Mouse (Mus musculus): ENCODE results near the gene Ube2l3. TPM values are rescaled to one million over a fixed set of nuclear protein-coding genes. Genes with fewer than 3 reads are reported as not detected.

Ube2l3 gene
- polyA plus RNA-seq, 1 experiment from 2014 or later: 349 TPM

DNA sequence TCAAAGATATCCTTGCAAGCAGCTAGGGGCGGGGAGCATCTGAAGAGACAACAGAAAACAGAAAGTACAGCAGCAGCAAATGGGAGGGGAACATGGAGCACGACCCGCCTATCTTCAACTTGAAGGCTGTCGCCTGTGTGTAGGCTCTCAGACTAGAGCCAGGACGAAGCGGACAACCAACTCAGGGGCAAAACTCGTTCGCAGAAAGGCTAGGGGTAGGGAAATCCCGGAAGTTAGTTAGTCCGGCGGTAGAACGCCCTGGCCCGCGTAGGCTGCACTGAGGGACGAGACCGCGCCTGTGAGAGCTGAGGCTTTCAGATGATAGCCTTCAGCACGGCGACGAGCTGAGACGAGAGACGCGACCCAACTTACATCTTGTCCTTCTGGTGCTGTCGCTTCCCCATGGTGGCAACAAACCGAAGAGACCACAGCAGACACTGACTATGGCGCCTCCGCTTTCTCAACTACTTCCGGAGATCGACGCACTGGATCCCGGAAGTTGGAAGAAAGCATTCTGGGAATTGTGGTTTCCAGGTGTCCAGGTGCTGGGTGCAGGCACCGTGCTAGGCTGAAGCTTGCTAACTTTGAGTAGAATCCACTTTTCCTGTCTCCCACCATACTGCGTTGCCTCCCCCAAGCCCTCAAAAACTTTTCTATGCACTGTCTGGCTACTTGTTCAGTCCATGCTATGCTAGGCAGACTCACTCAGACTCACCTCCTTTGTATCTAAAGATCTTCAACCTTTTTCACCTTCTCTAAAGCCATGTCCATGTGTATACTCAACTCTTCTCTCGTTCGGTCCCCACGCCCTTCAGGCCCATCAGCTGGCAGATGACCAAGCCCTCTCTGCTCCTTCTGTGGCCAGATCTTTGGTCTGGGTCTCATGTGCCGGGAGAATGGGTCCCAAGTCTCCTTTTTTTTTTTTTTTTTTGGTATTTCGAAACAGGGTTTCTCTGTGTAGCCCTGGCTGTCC is 91.4 kb downstream of the Ube2l3 start, which contains the start of gene Ppil2:
TSS of gene Ppil2 (minus strand) at position 487 of the 973 bp plus-strand sequence.
- no peak for TF ChIP-seq CTCF (IDR thresholded peaks at IDR 0.05; ENCODE audit: low read depth)
- no peaks in the 10 kb centered on the region for H3K27me3 ChIP-seq (ENCODE audit: insufficient read depth, low read length)
- H3K36me3 ChIP-seq (ENCODE audit: insufficient read depth): peaks cover 38% of the 10 kb centered on the region
- no peak within 1 kb of the TSS; the same call in 1 of the 2 replicates for H3K27ac ChIP-seq (ENCODE audit: low read depth)
- peaks cover 6% of the 10 kb centered on the region; the same call in 1 of the 2 replicates for H3K4me1 ChIP-seq (ENCODE audit: insufficient read depth)
- peak; percentile 89 for DNase-seq
- H3K4me2 ChIP-seq: peak within 1 kb of the TSS; percentile 69
- H3K9me3 ChIP-seq (ENCODE audit: low read depth, low read length): no peaks in the 10 kb centered on the region
- peak within 1 kb of the TSS; percentile 62 for H3K4me3 ChIP-seq (ENCODE audit: low read depth, low read length)
- ATAC-seq (ENCODE audit: insufficient read depth): peak; percentile 88
- H3K9ac ChIP-seq: peak within 1 kb of the TSS; percentile 80
- 6% methylated on average over 37 of the region's 38 CpGs for WGBS

GRCm38 (mm10) chr16:17104600-17104999 is 97.8 kb downstream of the Ube2l3 start:
- no peaks in the 10 kb centered on the region for H3K9me3 ChIP-seq (ENCODE audit: low read depth, low read length)
- DNase-seq: peak; percentile 93
- no peak overlapping the region for H3K4me2 ChIP-seq
- 48% methylated on average over 4 of the region's 4 CpGs for WGBS
- peaks cover 73% of the 10 kb centered on the region for H3K36me3 ChIP-seq (ENCODE audit: insufficient read depth)
- H3K4me1 ChIP-seq (ENCODE audit: insufficient read depth): peaks cover 10% of the 10 kb centered on the region
- H3K27ac ChIP-seq (ENCODE audit: low read depth): no peak overlapping the region
- 0 out of 2 replicates have a peak, but pooled peaks have one; percentile 1 for TF ChIP-seq CTCF (IDR thresholded peaks at IDR 0.05; ENCODE audit: low read depth)
- H3K4me3 ChIP-seq (ENCODE audit: low read depth, low read length): no peak overlapping the region
- H3K9ac ChIP-seq: no peak overlapping the region
- H3K27me3 ChIP-seq (ENCODE audit: insufficient read depth, low read length): no peaks in the 10 kb centered on the region
- ATAC-seq (ENCODE audit: insufficient read depth): peak; percentile 88

DNA sequence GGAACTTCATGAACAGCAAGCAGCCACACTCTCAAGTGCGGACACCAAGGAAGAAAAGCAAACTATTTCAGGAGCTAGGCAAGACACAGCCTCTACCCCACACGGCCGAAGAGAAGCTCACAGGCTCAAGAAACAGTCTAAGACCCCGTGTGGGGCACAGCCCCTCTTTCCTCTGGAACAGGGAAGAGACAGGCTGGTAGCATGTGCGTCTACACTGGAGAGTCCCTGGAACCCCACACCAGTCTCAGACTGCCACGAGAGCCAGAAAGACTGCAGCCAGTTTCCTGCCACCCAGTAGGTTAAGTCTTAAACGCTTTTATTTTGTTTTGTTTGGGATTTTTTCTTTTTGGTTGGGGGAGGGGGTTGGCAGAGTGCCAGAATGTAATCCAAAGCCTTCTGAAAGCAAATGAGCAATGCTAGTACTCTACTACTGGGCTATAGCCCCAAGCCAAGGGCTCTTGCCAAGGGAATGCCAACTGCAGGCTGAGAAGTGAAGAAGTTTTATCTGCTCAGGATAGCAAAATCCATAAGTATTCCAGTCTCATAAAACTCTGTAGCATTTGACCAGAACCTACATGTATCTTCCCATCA is 99.7 kb downstream of the Ube2l3 start:
- no peaks in the 10 kb centered on the region for H3K9me3 ChIP-seq (ENCODE audit: low read depth, low read length)
- peaks cover 78% of the 10 kb centered on the region for H3K36me3 ChIP-seq (ENCODE audit: insufficient read depth)
- 60% methylated on average over 7 of the region's 7 CpGs for WGBS
- no peak for TF ChIP-seq CTCF (IDR thresholded peaks at IDR 0.05; ENCODE audit: low read depth)
- DNase-seq (peak; percentile 75), ATAC-seq (ENCODE audit: insufficient read depth) (peak; percentile 59; the same call in 1 of the 2 replicates)
- H3K4me1 ChIP-seq (ENCODE audit: insufficient read depth): peaks cover 10% of the 10 kb centered on the region
- no peak overlapping the region for H3K4me3 ChIP-seq (ENCODE audit: low read depth, low read length)
- no peak overlapping the region for H3K4me2 ChIP-seq
- no peak overlapping the region for H3K9ac ChIP-seq
- no peaks in the 10 kb centered on the region for H3K27me3 ChIP-seq (ENCODE audit: insufficient read depth, low read length)
- H3K27ac ChIP-seq (ENCODE audit: low read depth): peak overlapping the region; percentile 32

MicroRNAs encoded within 50 kb of the gene (microRNA counts, 519-probe panel; counts per million panel counts)
- 4,159 counts per million, percentile 86 among the panel's probes with 10 or more counts for microRNA mmu-miR-130b
- 2,277 counts per million, percentile 34 among the panel's probes with 10 or more counts for microRNA mmu-miR-301b

Small RNAs within 50 kb of the gene (microRNA-seq; reads per million reads assigned to microRNA genes)
- gene Mir130b (ENCODE audit: borderline number of aligned reads): 6,905 reads per million, percentile 91 among the genes with 10 or more reads in this experiment
- gene Mir301b (ENCODE audit: borderline number of aligned reads): 83.9 reads per million, percentile 46 among the genes with 10 or more reads in this experiment

Other genes starting within 250 kb of the Ube2l3 start
- gene Mapk1, start 219.3 kb downstream of the Ube2l3 start, polyA plus RNA-seq (2014; fragmentation: Nextera tagmentation; extraction: Ambion mirVana): 181 and 186 TPM in 2 replicates
- 31.1 and 36.2 TPM in 2 replicates for gene Ypel1, start 133.0 kb downstream of the Ube2l3 start, polyA plus RNA-seq (2014; fragmentation: Nextera tagmentation; extraction: Ambion mirVana)
- 119 and 136 TPM in 2 replicates for gene Ppil2, start 91.4 kb downstream of the Ube2l3 start, polyA plus RNA-seq (2014; fragmentation: Nextera tagmentation; extraction: Ambion mirVana)
- 43.0 and 45.7 TPM in 2 replicates for gene 2610318N02Rik, start 77.5 kb downstream of the Ube2l3 start, polyA plus RNA-seq (2014; fragmentation: Nextera tagmentation; extraction: Ambion mirVana)
- 66.0 and 70.0 TPM in 2 replicates for gene Sdf2l1, start 70.3 kb downstream of the Ube2l3 start, polyA plus RNA-seq (2014; fragmentation: Nextera tagmentation; extraction: Ambion mirVana)
- 10.1 TPM in 2 replicates for gene Ydjc, start 58.0 kb downstream of the Ube2l3 start, polyA plus RNA-seq (2014; fragmentation: Nextera tagmentation; extraction: Ambion mirVana)
- 0.64 and 0.78 TPM in 2 replicates for gene Ccdc116, start 55.4 kb downstream of the Ube2l3 start, polyA plus RNA-seq (2014; fragmentation: Nextera tagmentation; extraction: Ambion mirVana)
- 0.13 and 0.30 TPM in 2 replicates for gene Rimbp3, start 6.0 kb upstream of the Ube2l3 start, polyA plus RNA-seq (2014; fragmentation: Nextera tagmentation; extraction: Ambion mirVana)
- 3.4 and 4.3 TPM in 2 replicates for gene Hic2, start 30.9 kb upstream of the Ube2l3 start, polyA plus RNA-seq (2014; fragmentation: Nextera tagmentation; extraction: Ambion mirVana)
- 6.7 and 7.5 TPM in 2 replicates for gene Tmem191c, start 73.4 kb upstream of the Ube2l3 start, polyA plus RNA-seq (2014; fragmentation: Nextera tagmentation; extraction: Ambion mirVana)
- 0.12 and 0.25 TPM in 2 replicates for gene Serpind1, start 128.7 kb upstream of the Ube2l3 start, polyA plus RNA-seq (2014; fragmentation: Nextera tagmentation; extraction: Ambion mirVana)
- 5.1 and 6.3 TPM in 2 replicates for gene Snap29, start 203.3 kb upstream of the Ube2l3 start, polyA plus RNA-seq (2014; fragmentation: Nextera tagmentation; extraction: Ambion mirVana)
- 33.8 and 37.9 TPM in 2 replicates for gene Pi4ka, start 203.7 kb upstream of the Ube2l3 start, polyA plus RNA-seq (2014; fragmentation: Nextera tagmentation; extraction: Ambion mirVana)
- 61.9 and 74.1 TPM in 2 replicates for gene Crkl, start 249.3 kb upstream of the Ube2l3 start, polyA plus RNA-seq (2014; fragmentation: Nextera tagmentation; extraction: Ambion mirVana)